Mouse (Mus musculus) cerebellum, postnatal 25 days (tissue): ENCODE results near the gene Retn.
A peak's percentile ranks its signal among the peaks of the same experiment; 100 is the strongest.

ENCODE experiments used
- DNase-seq, 2 experiments: peaks; one replicate each; pipeline ENCODE4 v3.0.0; 2021; ENCODE audit warnings: mixed read lengths in 2 of 2

Retn gene

GRCm38 (mm10) chr8:3655526-3655925 is at the start of gene Retn:
Retn (plus strand) TSS chr8:3655770.
- DNase-seq, result no peak

DNA sequence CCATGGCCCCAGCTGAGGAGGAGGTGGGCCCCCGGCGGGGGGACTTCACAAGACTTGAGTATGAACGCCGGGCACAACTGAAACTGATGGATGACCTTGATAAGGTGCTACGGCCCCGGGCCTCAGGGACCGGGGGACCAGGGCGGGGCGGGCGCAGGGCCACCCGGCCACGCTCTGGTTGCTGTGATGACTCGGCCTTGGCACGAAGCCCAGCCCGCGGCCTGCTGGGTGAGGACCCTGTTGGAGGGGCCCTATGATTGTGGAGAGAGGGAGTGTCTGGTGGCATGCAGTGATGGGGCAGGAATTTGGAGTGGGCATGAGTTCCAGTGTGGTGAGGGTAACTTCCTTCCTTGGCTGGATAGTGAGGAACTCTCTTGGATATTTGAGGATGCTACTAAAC is 49.0 kb upstream of the Retn start:
- peak in 1 of 2 experiments; percentile 46 for DNase-seq

GRCm38 (mm10) chr8:3607822-3608221 is 47.7 kb upstream of the Retn start:
- no peak for DNase-seq

GRCm38 (mm10) chr8:3609046-3609815 is 46.3 kb upstream of the Retn start:
- no peak for DNase-seq

DNA sequence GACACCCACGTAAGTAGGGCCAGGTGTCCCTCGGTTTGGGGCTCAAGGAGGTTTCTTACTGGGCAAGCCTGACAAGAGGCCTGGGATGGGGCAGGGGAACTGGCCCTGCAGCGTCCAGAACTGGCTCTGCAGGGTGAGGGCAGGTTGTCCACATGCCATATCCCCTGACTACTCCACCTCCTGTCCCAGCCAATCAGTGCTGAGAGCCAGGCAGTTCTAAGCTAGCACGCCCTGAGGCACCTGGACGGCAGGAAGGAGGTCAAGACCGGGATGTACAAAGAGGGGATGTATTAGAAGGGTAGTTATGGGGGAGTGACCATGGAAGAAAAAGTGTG is 45.8 kb upstream of the Retn start:
- no peak for DNase-seq

DNA sequence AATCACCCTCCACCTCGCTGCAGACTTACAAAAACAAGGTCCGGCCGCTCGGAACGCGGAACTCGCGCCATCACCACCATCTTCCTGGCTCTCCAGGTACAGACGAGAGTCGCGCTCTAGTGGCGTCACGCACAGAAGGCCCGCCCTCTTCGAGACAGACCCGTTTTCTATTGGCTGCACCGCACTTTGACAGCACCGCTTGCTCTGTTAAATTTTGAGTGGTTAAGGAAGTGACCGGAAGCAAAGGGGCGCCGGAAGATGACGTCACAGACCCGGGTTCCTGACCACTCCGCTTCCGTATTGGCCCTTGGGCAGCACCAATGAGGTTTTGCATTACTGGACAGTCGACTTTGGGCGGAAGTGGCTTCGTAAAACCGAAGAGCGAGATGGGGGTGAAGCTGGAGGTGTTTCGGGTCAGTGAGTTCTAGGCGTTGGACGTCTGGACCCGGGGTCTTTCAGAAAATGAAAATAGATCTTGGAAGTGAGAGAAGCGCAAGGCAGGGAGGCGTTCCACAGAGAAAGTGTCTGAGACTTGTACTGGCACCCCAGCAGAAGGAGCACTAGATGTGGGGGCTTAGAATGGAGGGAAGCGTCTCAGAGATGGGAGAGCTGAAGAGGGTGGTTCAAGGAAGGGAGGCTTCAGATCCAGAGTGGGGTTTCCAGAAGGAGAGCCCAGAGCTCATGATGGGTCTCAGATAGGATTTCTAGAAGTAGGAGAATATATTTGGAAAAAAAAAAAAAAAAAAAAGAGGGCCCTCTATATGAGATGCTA is 34.2 kb upstream of the Retn start, which contains the start of the genes Xab2 and Pet100:
Gene Xab2, minus strand, starts transcription at position 118 of the 772 bp plus-strand sequence.
Gene Pet100, plus strand, starts transcription at position 350 of the 772 bp plus-strand sequence.
- DNase-seq, result peak; percentile 99

GRCm38 (mm10) chr8:3622119-3622518 is 33.5 kb upstream of the Retn start:
- no peak for DNase-seq

DNA sequence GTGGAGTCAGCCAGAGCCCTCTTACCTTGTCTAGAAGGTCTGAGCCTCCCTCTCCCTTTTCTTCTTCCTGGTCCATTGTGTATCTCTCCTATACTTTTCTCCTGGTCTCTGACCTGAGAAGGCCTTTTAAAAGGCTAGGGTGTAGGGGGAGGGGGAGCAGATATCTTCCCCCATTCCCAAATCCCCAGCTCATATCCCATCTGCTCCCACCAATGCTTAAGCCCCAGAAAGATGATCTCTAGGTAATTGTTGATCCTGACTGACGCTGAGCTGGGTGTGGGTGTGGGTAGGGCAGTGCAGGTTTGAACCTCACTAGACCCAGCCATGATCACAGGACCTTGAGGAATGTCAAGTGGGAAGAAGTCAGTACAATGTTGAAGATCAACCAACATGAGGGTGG is 30.1 kb upstream of the Retn start, which contains the start of gene Pcp2:
Gene Pcp2, minus strand, starts transcription at position 101 of the 400 bp plus-strand sequence.
- DNase-seq, result no peak

GRCm38 (mm10) chr8:3626971-3627370 is 28.6 kb upstream of the Retn start:
- no peak for DNase-seq

DNA sequence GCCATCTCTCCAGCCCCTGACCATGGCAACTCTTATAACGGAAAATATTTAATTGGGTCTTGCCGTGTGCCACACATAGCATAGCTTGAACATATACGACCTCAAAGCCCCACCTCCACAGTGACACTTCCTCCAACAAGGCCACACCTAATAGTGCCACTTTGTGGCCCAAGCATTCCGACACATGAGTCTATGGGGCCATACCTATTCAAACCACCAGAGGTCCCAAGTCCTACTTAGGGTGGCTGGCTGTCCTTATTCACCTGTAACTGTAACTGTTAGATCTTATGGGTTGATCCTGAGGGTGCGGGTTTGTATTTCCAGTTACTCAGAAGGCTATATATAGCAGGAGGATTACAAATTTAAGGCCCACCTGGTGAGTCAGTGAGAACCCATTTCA is 27.6 kb upstream of the Retn start:
- DNase-seq, result peak in 1 of 2 experiments; percentile 65

- peak; percentile 82 to 90 for DNase-seq
Observed at GRCm38 (mm10) chr8:3630647-3631477, 24.7 kb upstream of the Retn start, which contains the start of gene Stxbp2. Stxbp2 (plus strand) TSS chr8:3630955.

GRCm38 (mm10) chr8:3631478-3631875 is 24.1 kb upstream of the Retn start:
- DNase-seq, result no peak

DNA sequence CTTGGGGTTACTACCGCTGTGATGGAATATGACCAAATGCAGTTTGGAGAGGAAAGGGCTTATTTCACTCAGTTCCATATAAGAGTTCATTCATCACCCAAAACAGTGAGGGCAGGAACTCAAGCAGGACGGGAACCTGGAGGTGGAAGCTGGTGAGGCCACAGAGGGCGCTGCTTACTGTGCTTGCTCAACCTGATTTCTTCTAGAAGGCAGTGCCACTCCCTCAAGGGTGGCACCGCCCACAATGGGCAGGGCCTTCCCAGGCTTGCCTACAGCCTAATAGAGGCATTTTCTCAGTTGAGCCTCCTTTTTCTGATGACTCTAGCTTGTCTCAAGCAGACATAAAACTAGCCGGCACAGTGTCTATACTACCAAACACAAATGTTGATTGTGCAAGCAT is 9.8 kb upstream of the Retn start:
- peak in 1 of 2 experiments; percentile 45 for DNase-seq

DNA sequence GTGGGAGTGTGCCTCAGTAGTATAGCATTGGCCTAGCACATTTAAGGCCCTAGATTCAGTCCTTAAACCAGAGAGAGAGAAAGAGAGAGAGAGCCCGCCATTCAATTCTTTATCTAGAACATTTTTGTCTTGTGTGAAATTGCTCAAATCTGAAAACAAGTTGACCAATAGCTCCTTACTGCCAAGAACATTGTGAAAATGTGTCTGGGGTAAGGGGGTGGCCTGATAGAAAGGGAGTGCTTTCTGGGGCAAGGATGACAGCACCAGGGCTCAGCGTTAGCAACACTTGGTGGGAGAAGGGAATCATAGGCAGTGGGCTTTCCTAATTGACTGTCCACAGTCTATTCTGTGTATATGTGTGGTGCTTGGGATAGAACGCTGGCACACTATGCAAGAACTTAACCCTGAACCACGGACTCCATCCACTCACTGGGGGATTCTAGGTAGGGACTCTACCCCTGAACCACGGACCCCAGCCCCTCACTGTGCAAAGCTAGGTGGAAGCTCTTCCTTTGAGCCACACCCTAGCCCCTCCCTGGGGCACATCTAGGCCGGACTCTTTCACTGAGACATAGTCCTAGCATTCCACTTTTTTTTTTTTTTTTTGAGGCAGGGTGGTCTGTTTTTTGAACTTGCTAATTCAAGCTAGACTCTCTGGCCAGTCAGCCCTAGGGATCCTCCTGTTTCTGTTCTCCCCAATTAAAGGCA is 8.6 kb upstream of the Retn start:
- no peak for DNase-seq

DNA sequence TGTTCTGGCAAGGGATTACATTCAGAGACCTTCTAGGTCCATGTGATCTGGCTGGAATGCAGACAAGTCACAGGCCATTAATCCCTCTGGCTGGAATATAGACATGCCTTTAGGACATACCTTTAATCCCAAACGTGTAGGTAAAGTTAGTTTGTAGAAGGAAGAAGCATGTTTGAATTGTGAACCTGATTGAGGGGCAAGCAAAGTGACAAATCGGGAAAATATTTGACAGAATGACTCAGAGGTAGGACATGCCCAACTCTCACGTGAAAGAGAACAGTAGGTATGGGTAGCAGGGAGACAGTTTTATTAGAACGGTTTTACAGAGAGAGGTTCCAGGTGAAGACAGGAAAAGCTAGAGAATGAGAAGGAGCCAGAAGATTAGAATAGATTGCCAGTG is 8.0 kb upstream of the Retn start:
- no peak for DNase-seq

GRCm38 (mm10) chr8:3648268-3648667 is 7.3 kb upstream of the Retn start:
- no peak for DNase-seq

- no peak for DNase-seq
Observed at GRCm38 (mm10) chr8:3648990-3649389, 6.6 kb upstream of the Retn start.

GRCm38 (mm10) chr8:3652845-3653244 is 2.7 kb upstream of the Retn start:
- no peak for DNase-seq

DNA sequence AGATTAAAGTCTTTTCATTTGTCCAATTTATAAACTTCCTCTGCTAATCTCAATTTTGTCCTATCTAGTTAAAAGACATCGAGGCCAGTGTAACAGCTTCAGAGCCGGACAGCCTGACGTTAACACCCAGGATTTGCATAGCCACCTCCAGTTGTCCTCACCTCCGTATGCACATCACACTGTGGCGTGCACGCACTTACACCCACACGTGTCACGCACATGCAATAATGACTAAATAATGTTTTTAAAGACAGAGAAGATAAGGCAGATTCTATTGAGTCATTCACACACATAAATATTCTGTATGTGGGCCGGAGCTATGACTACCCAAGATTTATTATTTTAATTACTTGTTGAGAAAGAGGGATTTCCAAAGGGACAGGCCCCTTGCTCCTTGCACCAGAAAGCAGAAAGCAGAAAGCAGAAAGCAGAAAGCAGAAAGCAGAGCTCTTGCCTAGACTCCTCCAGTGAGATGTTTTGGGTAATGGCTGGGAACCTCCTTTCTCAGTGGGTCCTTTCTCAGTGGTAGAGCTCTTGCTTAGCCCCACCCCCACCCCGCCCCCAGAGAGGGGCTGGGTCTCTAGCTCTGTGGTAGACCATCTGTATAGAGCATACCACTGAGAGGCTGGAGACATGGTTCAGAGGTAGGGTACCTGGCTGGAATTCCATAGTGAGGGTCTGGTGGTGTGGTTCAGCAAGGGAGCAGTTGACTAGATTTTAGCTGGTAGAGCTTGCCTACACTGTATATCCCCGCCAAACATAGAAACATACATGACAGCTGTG is 653 bp upstream of the Retn start:
- DNase-seq, result no peak

- DNase-seq, result no peak
Observed at GRCm38 (mm10) chr8:3656725-3657381, 1.3 kb downstream of the Retn start.

DNA sequence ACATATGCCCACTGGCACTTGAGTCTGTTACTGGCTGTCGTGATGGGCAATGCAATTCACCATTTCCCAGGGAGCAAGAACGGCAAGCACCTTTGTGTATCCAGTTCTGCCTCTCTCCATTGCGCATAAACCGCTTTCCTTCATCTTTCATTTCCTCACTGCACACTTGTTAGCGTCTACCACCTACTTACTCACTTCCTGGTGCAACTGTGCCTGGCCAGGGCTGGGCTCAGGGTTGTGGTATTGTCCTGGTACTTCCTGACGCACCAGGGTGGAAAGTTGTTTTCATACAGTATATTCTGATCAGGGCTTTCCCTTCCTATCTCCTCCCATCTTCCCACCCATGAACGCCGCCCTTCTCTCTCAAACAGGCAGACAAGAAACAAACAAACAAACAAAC is 5.3 kb downstream of the Retn start:
- no peak for DNase-seq
